Mouse (Mus musculus): Measurements from ENCODE around the gene Grin2d. TPM values are rescaled to one million over a fixed set of nuclear protein-coding genes. Genes with fewer than 3 reads are reported as not detected.

Gene Grin2d
- polyA plus RNA-seq, 1 experiment, result 0.65 TPM

DNA sequence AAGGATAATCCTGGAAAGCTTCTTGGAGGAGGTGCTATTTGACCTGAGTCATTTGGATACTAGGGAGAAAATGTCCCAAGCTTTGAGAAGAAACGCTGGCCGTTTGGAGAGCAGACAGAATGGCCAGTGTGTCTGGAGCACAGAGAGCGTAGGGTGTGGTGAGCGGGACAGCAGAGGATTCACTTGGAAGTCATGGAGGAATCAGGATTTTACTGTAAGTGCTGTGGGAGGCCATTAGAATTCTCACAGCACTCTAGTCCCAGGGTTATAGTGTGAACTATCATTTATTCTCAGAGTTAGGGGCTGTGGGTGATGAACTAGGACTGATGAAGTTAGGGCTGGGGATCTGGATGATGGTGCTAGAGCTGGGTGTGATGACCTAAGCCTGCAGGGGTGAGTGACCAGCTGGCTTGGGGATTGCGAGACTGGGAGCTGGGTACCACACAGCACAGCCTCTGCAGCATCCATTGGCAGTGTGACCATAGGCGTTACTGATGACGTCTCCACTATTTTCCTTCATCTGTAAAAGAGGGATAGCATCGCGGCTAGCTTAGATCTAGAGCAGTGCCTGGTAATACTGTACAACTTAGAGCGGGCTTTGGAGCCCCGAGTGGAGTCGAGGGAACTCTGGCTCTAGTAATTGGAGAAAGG lies 43.9 kb upstream of the Grin2d start:
- Histone ChIP-seq H3K36me3 (ENCODE audit: control insufficient read depth, insufficient read depth) (peaks cover 7% of the 10 kb centered on the region), H3K79me2 (ENCODE audit: control insufficient read depth, insufficient read depth) (peaks cover 15% of the 10 kb centered on the region), H3K4me2 (ENCODE audit: low read depth) (peak overlapping the region; percentile 99), H3ac (ENCODE audit: control insufficient read depth, insufficient read length) (no peak overlapping the region), H3K4me3 (peak overlapping the region; percentile 54), H3K27me3 (ENCODE audit: control insufficient read depth, insufficient read depth, insufficient read length) (no peaks in the 10 kb centered on the region)
- TF ChIP-seq CEBPB (IDR thresholded peaks at IDR 0.05; ENCODE audit: insufficient read depth, poor library complexity, severe bottlenecking) (no peak), MAX (IDR thresholded peaks at IDR 0.05; ENCODE audit: low read depth) (no peak), POLR2AphosphoS2 (IDR thresholded peaks at IDR 0.05; ENCODE audit: insufficient read length, low read depth) (no peak), TCF3 (IDR thresholded peaks at IDR 0.05; ENCODE audit: insufficient read length, low read depth) (no peak), TCF12 (IDR thresholded peaks at IDR 0.05; ENCODE audit: insufficient read depth, poor library complexity, severe bottlenecking) (no peak), SRF (IDR thresholded peaks at IDR 0.05; ENCODE audit: control insufficient read depth, insufficient read length, low read depth) (no peak), MYOG (IDR thresholded peaks at IDR 0.05; ENCODE audit: control insufficient read depth in 1 of 3, insufficient read depth in 1 of 3, insufficient read length in 2 of 3, low read depth in 2 of 3) (no peak), USF1 (IDR thresholded peaks at IDR 0.05; ENCODE audit: low read depth) (no peak), E2F4 (IDR thresholded peaks at IDR 0.05; ENCODE audit: insufficient read depth) (no peak), POLR2A (IDR thresholded peaks at IDR 0.05; ENCODE audit: insufficient read length, low read depth) (peak; percentile 17), MYOD1 (IDR thresholded peaks at IDR 0.05; ENCODE audit: control insufficient read depth in 1 of 3, insufficient read length in 2 of 3, low read depth in 2 of 3) (peak in 1 of 3 experiments; percentile 13), REST (IDR thresholded peaks at IDR 0.05; ENCODE audit: insufficient read depth, insufficient read length) (no peak)

DNA sequence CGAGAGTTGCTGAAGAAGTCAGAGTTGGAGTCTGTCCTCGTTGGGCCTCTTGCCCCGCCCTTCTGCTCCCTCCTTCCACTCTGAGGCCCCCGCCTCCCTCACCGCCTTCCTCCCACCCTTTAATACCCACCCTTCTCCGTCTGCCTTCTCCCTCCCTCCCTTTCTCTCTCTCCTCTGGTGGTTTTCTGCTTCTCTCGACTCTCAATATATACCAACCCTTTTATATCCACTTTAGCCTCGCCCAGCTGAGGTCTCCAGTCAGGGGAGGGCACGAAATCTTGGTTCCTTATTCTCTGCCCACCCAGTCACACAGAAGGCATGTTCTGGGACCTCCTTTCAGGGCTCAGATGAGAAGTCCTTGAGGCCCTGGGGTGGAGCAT lies 43.1 kb upstream of the Grin2d start, which contains the start of gene Emp3:
Emp3 (minus strand) TSS at position 163 of the 380 bp plus-strand sequence.
- TF ChIP-seq POLR2AphosphoS2 (IDR thresholded peaks at IDR 0.05; ENCODE audit: insufficient read length, low read depth), result peak; percentile 9
- no peak for TF ChIP-seq CEBPB (IDR thresholded peaks at IDR 0.05; ENCODE audit: insufficient read depth, poor library complexity, severe bottlenecking)
- TF ChIP-seq POLR2A (IDR thresholded peaks at IDR 0.05; ENCODE audit: insufficient read length, low read depth), result peak; percentile 36
- Histone ChIP-seq H3K36me3 (ENCODE audit: control insufficient read depth, insufficient read depth) (peaks cover 3% of the 10 kb centered on the region), H3K27me3 (ENCODE audit: control insufficient read depth, insufficient read depth, insufficient read length) (no peaks in the 10 kb centered on the region), H3ac (ENCODE audit: control insufficient read depth, insufficient read length) (peak within 1 kb of the TSS; percentile 50), H3K4me3 (peak within 1 kb of the TSS; percentile 54), H3K79me2 (ENCODE audit: control insufficient read depth, insufficient read depth) (peaks cover 15% of the 10 kb centered on the region), H3K4me2 (ENCODE audit: low read depth) (peak within 1 kb of the TSS; percentile 99)

DNA sequence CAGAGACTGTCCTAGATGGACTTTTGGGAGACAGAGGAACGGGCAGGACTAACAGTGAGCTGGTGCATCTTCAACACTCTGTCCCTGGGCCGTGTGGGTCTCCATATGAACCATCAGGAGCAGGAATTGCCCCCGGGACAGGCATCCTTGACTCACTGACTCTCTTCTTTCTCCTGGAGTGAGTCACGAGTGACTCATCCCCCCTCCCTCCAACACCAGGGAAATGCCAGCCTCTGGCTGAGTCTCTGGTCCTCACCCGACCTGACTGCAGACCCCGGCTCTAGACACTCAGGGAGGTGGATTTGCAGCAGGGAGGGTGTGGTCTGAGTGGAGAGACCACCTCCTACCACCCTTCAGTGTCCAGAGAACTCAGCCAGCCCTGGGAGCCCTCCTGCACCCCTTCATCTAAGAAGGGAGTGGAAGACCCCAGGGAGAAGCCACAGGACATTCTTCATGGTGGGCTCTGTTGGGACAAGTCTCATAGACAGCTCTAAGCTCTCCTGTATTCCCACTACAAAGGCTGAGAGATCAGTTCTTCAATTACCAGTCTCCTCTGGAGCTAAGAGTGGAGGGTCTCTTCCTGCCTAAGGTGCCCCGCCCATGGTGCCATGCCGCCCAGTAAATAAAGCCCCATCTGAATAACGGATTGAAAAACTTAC lies 42.5 kb upstream of the Grin2d start:
- peak overlapping the region; percentile 50 for H3ac ChIP-seq (ENCODE audit: control insufficient read depth, insufficient read length)
- H3K27me3 ChIP-seq (ENCODE audit: control insufficient read depth, insufficient read depth, insufficient read length), result no peaks in the 10 kb centered on the region
- peak overlapping the region; percentile 54 for H3K4me3 ChIP-seq
- TF ChIP-seq POLR2A (IDR thresholded peaks at IDR 0.05; ENCODE audit: insufficient read length, low read depth) (peak; percentile 55), POLR2AphosphoS2 (IDR thresholded peaks at IDR 0.05; ENCODE audit: insufficient read length, low read depth) (peak; percentile 66), CEBPB (IDR thresholded peaks at IDR 0.05; ENCODE audit: insufficient read depth, poor library complexity, severe bottlenecking) (no peak)
- H3K4me2 ChIP-seq (ENCODE audit: low read depth), result peak overlapping the region; percentile 99
- peaks cover 15% of the 10 kb centered on the region for H3K79me2 ChIP-seq (ENCODE audit: control insufficient read depth, insufficient read depth)
- H3K36me3 ChIP-seq (ENCODE audit: control insufficient read depth, insufficient read depth), result no peaks in the 10 kb centered on the region

DNA sequence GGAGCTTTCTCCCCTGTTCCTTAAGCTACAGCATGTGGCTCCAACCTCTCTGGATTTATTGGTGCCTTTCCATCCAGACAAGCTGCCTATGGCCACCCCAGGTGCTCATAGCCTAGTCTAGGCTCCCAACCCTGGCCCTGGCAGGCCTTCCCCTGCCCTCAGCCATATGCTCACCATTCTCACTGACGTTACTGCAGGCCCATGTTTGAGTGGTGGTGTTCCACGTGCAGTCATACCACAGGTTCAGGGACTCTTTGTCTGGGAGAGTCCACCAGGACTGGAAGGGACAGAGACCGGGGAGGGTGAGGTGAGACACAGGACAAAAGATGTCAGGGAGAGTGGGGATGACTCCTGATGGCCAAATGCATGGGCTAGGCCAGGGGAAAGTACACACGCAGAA lies 41.6 kb upstream of the Grin2d start:
- Histone ChIP-seq H3K79me2 (ENCODE audit: control insufficient read depth, insufficient read depth) (peaks cover 15% of the 10 kb centered on the region), H3K36me3 (ENCODE audit: control insufficient read depth, insufficient read depth) (no peaks in the 10 kb centered on the region), H3K27me3 (ENCODE audit: control insufficient read depth, insufficient read depth, insufficient read length) (no peaks in the 10 kb centered on the region), H3ac (ENCODE audit: control insufficient read depth, insufficient read length) (peak overlapping the region; percentile 50), H3K4me3 (peak overlapping the region; percentile 54), H3K4me2 (ENCODE audit: low read depth) (peak overlapping the region; percentile 99)
- TF ChIP-seq MYOG (IDR thresholded peaks at IDR 0.05; ENCODE audit: control insufficient read depth in 1 of 3, insufficient read depth in 1 of 3, insufficient read length in 2 of 3, low read depth in 2 of 3), result no peak
- TF ChIP-seq TCF12 (IDR thresholded peaks at IDR 0.05; ENCODE audit: insufficient read depth, poor library complexity, severe bottlenecking), result no peak
- TF ChIP-seq POLR2A (IDR thresholded peaks at IDR 0.05; ENCODE audit: insufficient read length, low read depth), result no peak
- TF ChIP-seq CEBPB (IDR thresholded peaks at IDR 0.05; ENCODE audit: insufficient read depth, poor library complexity, severe bottlenecking), result no peak
- no peak for TF ChIP-seq MAX (IDR thresholded peaks at IDR 0.05; ENCODE audit: low read depth)
- TF ChIP-seq USF1 (IDR thresholded peaks at IDR 0.05; ENCODE audit: low read depth), result no peak
- TF ChIP-seq TCF3 (IDR thresholded peaks at IDR 0.05; ENCODE audit: insufficient read length, low read depth), result no peak
- TF ChIP-seq REST (IDR thresholded peaks at IDR 0.05; ENCODE audit: insufficient read depth, insufficient read length), result no peak
- no peak for TF ChIP-seq POLR2AphosphoS2 (IDR thresholded peaks at IDR 0.05; ENCODE audit: insufficient read length, low read depth)

DNA sequence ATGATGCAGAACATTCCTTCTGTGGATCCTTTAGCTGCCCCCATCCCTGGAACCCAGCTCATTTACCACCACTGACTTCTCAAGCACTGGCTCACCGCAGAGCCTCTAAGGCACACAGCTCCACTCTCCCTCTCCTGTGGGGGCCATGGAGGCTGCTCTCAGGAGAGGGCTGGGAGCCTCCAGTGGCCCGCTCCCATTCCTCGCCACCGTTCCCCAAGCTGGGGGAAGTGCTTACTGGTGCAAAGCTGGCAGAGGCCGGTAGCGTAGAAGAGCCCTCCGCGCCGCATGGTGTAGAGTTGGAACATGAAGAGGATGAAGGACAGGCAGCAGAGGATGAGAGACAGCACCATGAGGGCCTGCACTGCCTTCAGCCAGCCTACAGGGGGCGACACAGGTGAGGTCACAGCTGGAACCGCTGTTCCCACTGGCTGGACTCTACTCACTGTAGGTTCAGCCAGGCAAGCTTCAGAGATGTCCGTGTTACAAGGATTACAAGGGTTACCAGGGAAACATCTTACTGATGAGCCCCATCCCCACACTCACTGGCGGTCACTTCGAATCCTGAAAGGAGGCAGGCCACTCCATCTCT lies 41.0 kb upstream of the Grin2d start:
- TF ChIP-seq USF1 (IDR thresholded peaks at IDR 0.05; ENCODE audit: low read depth), result no peak
- no peak for TF ChIP-seq TCF12 (IDR thresholded peaks at IDR 0.05; ENCODE audit: insufficient read depth, poor library complexity, severe bottlenecking)
- TF ChIP-seq MYOG (IDR thresholded peaks at IDR 0.05; ENCODE audit: control insufficient read depth in 1 of 3, insufficient read depth in 1 of 3, insufficient read length in 2 of 3, low read depth in 2 of 3), result peak in 1 of 3 experiments; percentile 13
- TF ChIP-seq MYOD1 (IDR thresholded peaks at IDR 0.05; ENCODE audit: control insufficient read depth in 1 of 3, insufficient read length in 2 of 3, low read depth in 2 of 3), result peak in 1 of 3 experiments; percentile 45
- TF ChIP-seq POLR2A (IDR thresholded peaks at IDR 0.05; ENCODE audit: insufficient read length, low read depth), result peak; percentile 35
- H3K4me2 ChIP-seq (ENCODE audit: low read depth), result peak overlapping the region; percentile 99
- no peaks in the 10 kb centered on the region for H3K27me3 ChIP-seq (ENCODE audit: control insufficient read depth, insufficient read depth, insufficient read length)
- H3K36me3 ChIP-seq (ENCODE audit: control insufficient read depth, insufficient read depth), result no peaks in the 10 kb centered on the region
- H3K79me2 ChIP-seq (ENCODE audit: control insufficient read depth, insufficient read depth), result peaks cover 15% of the 10 kb centered on the region
- H3K4me3 ChIP-seq, result peak overlapping the region; percentile 54
- peak overlapping the region; percentile 50 for H3ac ChIP-seq (ENCODE audit: control insufficient read depth, insufficient read length)

Data from myocyte (in vitro differentiated cells).